Mouse (Mus musculus) liver, embryonic 15.5 days (tissue): ENCODE data around the gene Chtop. TPM values are rescaled to one million over a fixed set of nuclear protein-coding genes. Genes with fewer than 3 reads are reported as not detected.

Experiments used
- ATAC-seq: fragments of 200-750 bp; cut with Nextera tagmentation; 2 replicates; pipeline ENCODE4 v1.8.0; 2017; ENCODE audit warnings: moderate number of reproducible peaks, mild to moderate bottlenecking, moderate library complexity; ENCODE audit not compliant: insufficient read depth
- H3K27ac ChIP-seq: fragments of 300-500 bp; sonication (generic); replicated peaks from 2 replicates; pipeline ENCODE4 v1.5.1; 2015; ENCODE audit warnings: mild to moderate bottlenecking, inconsistent platforms
- H3K27me3 ChIP-seq: fragments of 300-500 bp; sonication (generic); 2 replicates; pipeline ENCODE4 v1.6.1; 2015; ENCODE audit warnings: mild to moderate bottlenecking, inconsistent platforms
- H3K36me3 ChIP-seq: fragments of 300-500 bp; sonication (generic); replicated peaks from 2 replicates; pipeline ENCODE4 v1.6.1; 2015; ENCODE audit warnings: moderate library complexity, mild to moderate bottlenecking, inconsistent platforms
- H3K4me1 ChIP-seq: fragments of 300-500 bp; sonication (generic); replicated peaks from 2 replicates; pipeline ENCODE4 v1.6.1; 2015; ENCODE audit warnings: inconsistent platforms
- H3K4me2 ChIP-seq: fragments of 300-500 bp; sonication (generic); 2 replicates; pipeline ENCODE4 v1.6.1; 2015; ENCODE audit warnings: moderate library complexity, mild to moderate bottlenecking, inconsistent platforms
- H3K4me3 ChIP-seq: fragments of 300-500 bp; sonication (generic); replicated peaks from 2 replicates; pipeline ENCODE4 v1.5.1; 2015; ENCODE audit warnings: mild to moderate bottlenecking, inconsistent platforms
- H3K9ac ChIP-seq: fragments of 300-500 bp; sonication (generic); 2 replicates; pipeline ENCODE4 v1.6.1; 2015; ENCODE audit warnings: moderate library complexity, mild to moderate bottlenecking, inconsistent platforms
- H3K9me3 ChIP-seq: fragments of 300-500 bp; sonication (generic); replicated peaks from 2 replicates; pipeline ENCODE4 v1.6.1; 2016; ENCODE audit warnings: inconsistent platforms
- WGBS: fragments of 180-500 bp; shearing (Covaris S2); methylation state at CpG from one replicate; pipeline ENCODE4 v1.1.7; 2015; ENCODE audit warnings: mixed read lengths; ENCODE audit not compliant: insufficient replicate concordance; 5-methylcytosine and 5-hydroxymethylcytosine counted together
- polyA plus RNA-seq: library from polyadenylated mRNA; unstranded; fragments of >200 nt; fragmentation: Nextera tagmentation; extraction: Ambion mirVana; gene quantifications from 2 replicates; pipeline ENCODE4 v1.2.1, GENCODE M21; 2015

Chtop gene
- polyA plus RNA-seq, 1 experiment from 2014 or later = 49.8 TPM

GRCm38 (mm10) chr3:90527291-90527873 is 18.1 kb upstream of the Chtop start:
- H3K27ac ChIP-seq = no peak overlapping the region
- H3K4me1 ChIP-seq = no peaks in the 10 kb centered on the region
- no peak for ATAC-seq
- no peaks in the 10 kb centered on the region for H3K9me3 ChIP-seq
- H3K27me3 ChIP-seq = 0 out of 2 replicates have a peak, but pooled peaks cover 5% of the 10 kb centered on the region
- no peak overlapping the region for H3K4me2 ChIP-seq
- no peak overlapping the region for H3K9ac ChIP-seq
- WGBS = 74% methylated on average over 7 of the region's 7 CpGs
- no peaks in the 10 kb centered on the region for H3K36me3 ChIP-seq
- H3K4me3 ChIP-seq = no peak overlapping the region

GRCm38 (mm10) chr3:90526580-90526979 is 17.3 kb upstream of the Chtop start, which contains the start of gene S100a14:
TSS of gene S100a14 (plus strand) at chr3:90526856.
- H3K27ac ChIP-seq = no peak within 1 kb of the TSS
- H3K4me2 ChIP-seq = no peak within 1 kb of the TSS
- no peaks in the 10 kb centered on the region for H3K9me3 ChIP-seq
- ATAC-seq = peak; percentile 15; the same call in 1 of the 2 replicates
- H3K4me1 ChIP-seq = no peaks in the 10 kb centered on the region
- 0 out of 2 replicates have a peak, but pooled peaks cover 5% of the 10 kb centered on the region for H3K27me3 ChIP-seq
- no peak within 1 kb of the TSS for H3K9ac ChIP-seq
- WGBS = 47% methylated on average over 5 of the region's 5 CpGs
- H3K36me3 ChIP-seq = no peaks in the 10 kb centered on the region
- H3K4me3 ChIP-seq = no peak within 1 kb of the TSS

- Histone ChIP-seq H3K27ac (no peak overlapping the region), H3K4me1 (no peaks in the 10 kb centered on the region), H3K9ac (no peak overlapping the region), H3K9me3 (no peaks in the 10 kb centered on the region), H3K4me3 (no peak overlapping the region), H3K27me3 (0 out of 2 replicates have a peak, but pooled peaks cover 5% of the 10 kb centered on the region), H3K4me2 (no peak overlapping the region), H3K36me3 (no peaks in the 10 kb centered on the region)
- no peak for ATAC-seq
- 64% methylated on average over 2 of the region's 2 CpGs for WGBS
Observed at GRCm38 (mm10) chr3:90526076-90526475, 16.8 kb upstream of the Chtop start.

GRCm38 (mm10) chr3:90525421-90525820 is 16.1 kb upstream of the Chtop start:
- no peak for ATAC-seq
- no peaks in the 10 kb centered on the region for H3K36me3 ChIP-seq
- 46% methylated on average over 4 of the region's 4 CpGs for WGBS
- H3K4me1 ChIP-seq = no peaks in the 10 kb centered on the region
- H3K27me3 ChIP-seq = 0 out of 2 replicates have a peak, but pooled peaks cover 5% of the 10 kb centered on the region
- no peaks in the 10 kb centered on the region for H3K9me3 ChIP-seq
- H3K27ac ChIP-seq = no peak overlapping the region
- no peak overlapping the region for H3K4me2 ChIP-seq
- no peak overlapping the region for H3K9ac ChIP-seq
- H3K4me3 ChIP-seq = no peak overlapping the region

GRCm38 (mm10) chr3:90517711-90518110 is 8.4 kb upstream of the Chtop start:
- Histone ChIP-seq H3K36me3 (no peaks in the 10 kb centered on the region), H3K4me3 (no peak overlapping the region), H3K4me2 (no peak overlapping the region), H3K27ac (no peak overlapping the region), H3K9ac (no peak overlapping the region), H3K4me1 (peaks cover 28% of the 10 kb centered on the region), H3K27me3 (peaks cover 5% of the 10 kb centered on the region; the same call in 1 of the 2 replicates), H3K9me3 (no peaks in the 10 kb centered on the region)
- no peak for ATAC-seq
- 77% methylated on average over 4 of the region's 4 CpGs for WGBS

GRCm38 (mm10) chr3:90515789-90516188 is 6.5 kb upstream of the Chtop start:
- no peaks in the 10 kb centered on the region for H3K9me3 ChIP-seq

GRCm38 (mm10) chr3:90515242-90515641 is 5.9 kb upstream of the Chtop start:
- Histone ChIP-seq H3K36me3 (0 out of 2 replicates have a peak, but pooled peaks cover 4% of the 10 kb centered on the region), H3K27me3 (peaks cover 15% of the 10 kb centered on the region), H3K4me2 (peak overlapping the region; percentile 98), H3K4me3 (peak overlapping the region; percentile 62), H3K9ac (peak overlapping the region; percentile 62), H3K27ac (no peak overlapping the region), H3K4me1 (peaks cover 28% of the 10 kb centered on the region), H3K9me3 (no peaks in the 10 kb centered on the region)
- 28% methylated on average over 1 of the region's 1 CpGs for WGBS
- no peak for ATAC-seq

More at GRCm38 (mm10) chr3:90515789-90516188, 6.5 kb upstream of the Chtop start:
- peaks cover 28% of the 10 kb centered on the region for H3K4me1 ChIP-seq
- H3K27ac ChIP-seq = no peak overlapping the region
- 0 out of 2 replicates have a peak, but pooled peaks cover 4% of the 10 kb centered on the region for H3K36me3 ChIP-seq
- no peak for ATAC-seq
- H3K27me3 ChIP-seq = peaks cover 15% of the 10 kb centered on the region
- WGBS = 79% methylated on average over 4 of the region's 4 CpGs
- no peak overlapping the region for H3K9ac ChIP-seq
- 0 out of 2 replicates have a peak overlapping the region, but pooled peaks have one; percentile 98 for H3K4me2 ChIP-seq
- H3K4me3 ChIP-seq = no peak overlapping the region

- no peaks in the 10 kb centered on the region for H3K9me3 ChIP-seq
- H3K9ac ChIP-seq = peak overlapping the region; percentile 62
- H3K4me1 ChIP-seq = peaks cover 30% of the 10 kb centered on the region
- WGBS = 0% methylated on average over 10 of the region's 10 CpGs
- 0 out of 2 replicates have a peak, but pooled peaks cover 4% of the 10 kb centered on the region for H3K36me3 ChIP-seq
- ATAC-seq = peak; percentile 85
- 0 out of 2 replicates have a peak overlapping the region, but pooled peaks have one; percentile 53 for H3K27ac ChIP-seq
- H3K4me2 ChIP-seq = peak overlapping the region; percentile 98
- peaks cover 15% of the 10 kb centered on the region for H3K27me3 ChIP-seq
- H3K4me3 ChIP-seq = peak overlapping the region; percentile 62
Observed at GRCm38 (mm10) chr3:90514691-90515090, 5.4 kb upstream of the Chtop start.

GRCm38 (mm10) chr3:90513796-90514590 is 4.7 kb upstream of the Chtop start, which contains the start of the genes S100a1 and S100a13:
TSS of gene S100a1 (minus strand) at chr3:90514392.
TSS of gene S100a13 (plus strand) at chr3:90514435.
- Histone ChIP-seq H3K4me1 (peaks cover 33% of the 10 kb centered on the region), H3K9ac (peak within 1 kb of the TSS; percentile 62), H3K27me3 (peaks cover 15% of the 10 kb centered on the region), H3K4me3 (peak within 1 kb of the TSS; percentile 62), H3K9me3 (no peaks in the 10 kb centered on the region), H3K4me2 (peak within 1 kb of the TSS; percentile 98), H3K27ac (peak within 1 kb of the TSS; percentile 53; the same call in 1 of the 2 replicates), H3K36me3 (0 out of 2 replicates have a peak, but pooled peaks cover 4% of the 10 kb centered on the region)
- WGBS = 4% methylated on average over 25 of the region's 25 CpGs
- ATAC-seq = peak; percentile 38

GRCm38 (mm10) chr3:90512948-90513642 is 3.8 kb upstream of the Chtop start:
- no peak overlapping the region for H3K27ac ChIP-seq
- H3K9ac ChIP-seq = no peak overlapping the region
- no peak for ATAC-seq
- H3K4me1 ChIP-seq = peaks cover 37% of the 10 kb centered on the region
- peaks cover 15% of the 10 kb centered on the region for H3K27me3 ChIP-seq
- peak overlapping the region; percentile 62; the same call in 1 of the 2 replicates for H3K4me3 ChIP-seq
- H3K4me2 ChIP-seq = peak overlapping the region; percentile 98
- H3K9me3 ChIP-seq = no peaks in the 10 kb centered on the region
- 64% methylated on average over 9 of the region's 9 CpGs for WGBS
- H3K36me3 ChIP-seq = 0 out of 2 replicates have a peak, but pooled peaks cover 4% of the 10 kb centered on the region
